Mouse (Mus musculus) kidney, adult 2 months (tissue): ENCODE data around the gene Zkscan16. TPM values are rescaled to one million over a fixed set of nuclear protein-coding genes. Genes with fewer than 3 reads are reported as not detected.
A peak's percentile ranks its signal among the peaks of the same experiment; 100 is the strongest.

Source experiments
- DNase-seq: peaks from one replicate; pipeline ENCODE4 v3.0.0; 2021
- H3K27ac ChIP-seq: fragments of 200-500 bp; 2 replicates; pipeline ENCODE4 v1.5.1; 2012; ENCODE audit warnings: low read depth, low read length, control low read depth, inconsistent platforms; ENCODE audit not compliant: insufficient read depth
- H3K27me3 ChIP-seq: fragments of 200-500 bp; replicated peaks from 2 replicates; pipeline ENCODE4 v1.6.1; 2012; ENCODE audit warnings: mild to moderate bottlenecking, moderate library complexity, low read length, inconsistent platforms; ENCODE audit not compliant: control insufficient read depth, insufficient read depth
- H3K36me3 ChIP-seq: fragments of 200-500 bp; 2 replicates; pipeline ENCODE4 v1.6.1; 2012; ENCODE audit warnings: mild to moderate bottlenecking, moderate library complexity, low read length, inconsistent platforms; ENCODE audit not compliant: control insufficient read depth, insufficient read depth
- H3K4me1 ChIP-seq: fragments of 200-500 bp; 2 replicates; pipeline ENCODE4 v1.6.1; 2011; ENCODE audit warnings: low read length; ENCODE audit not compliant: control insufficient read depth, insufficient read depth
- H3K4me3 ChIP-seq: fragments of 200-500 bp; 2 replicates; pipeline ENCODE4 v1.5.1; 2011; ENCODE audit warnings: mild to moderate bottlenecking, low read depth, low read length, control low read depth; ENCODE audit not compliant: insufficient read depth
- CTCF ChIP-seq: fragments of 200-500 bp; conservative IDR thresholded peaks from 2 replicates; pipeline ENCODE4 v1.5.1; 2011; ENCODE audit warnings: low read depth, mild to moderate bottlenecking, control low read depth, low read length, moderate library complexity, mixed read lengths; ENCODE audit not compliant: insufficient read depth, insufficient read length
- POLR2A ChIP-seq: fragments of 200-500 bp; IDR thresholded peaks from one replicate; pipeline ENCODE4 v1.6.1; 2011; ENCODE audit warnings: low read depth, low read length, control low read depth
- WGBS: fragments of 180-500 bp; shearing (Covaris S2); methylation state at CpG from one replicate; pipeline ENCODE4 v1.1.7; 2018; 5-methylcytosine and 5-hydroxymethylcytosine counted together
- polyA plus RNA-seq: library from polyadenylated mRNA; depleted of rRNA; stranded (reverse); fragments of >200 nt; gene quantifications from 2 replicates; pipeline ENCODE4 v1.2.3, GENCODE M21; 2012

Gene Zkscan16
- polyA plus RNA-seq, 1 experiment, result 0.11 TPM

GRCm38 (mm10) chr4:58925664-58926063, 17.8 kb upstream of the Zkscan16 start:
- no peak overlapping the region for H3K27ac ChIP-seq
- TF ChIP-seq CTCF (no peak), POLR2A (no peak)
- WGBS, result 46% methylated on average over 5 of the region's 5 CpGs

GRCm38 (mm10) chr4:58926120-58926519, 17.3 kb upstream of the Zkscan16 start:
- whole genome bisulfite sequencing, result 31% methylated on average over 2 of the region's 2 CpGs
- H3K27me3 ChIP-seq, result no peaks in the 10 kb centered on the region
- no peaks in the 10 kb centered on the region for H3K36me3 ChIP-seq
- H3K27ac ChIP-seq, result no peak overlapping the region
- H3K4me3 ChIP-seq, result no peak overlapping the region
- no peak for DNase-seq
- TF ChIP-seq CTCF (no peak), POLR2A (no peak)
- no peaks in the 10 kb centered on the region for H3K4me1 ChIP-seq

More at GRCm38 (mm10) chr4:58925664-58926063, 17.8 kb upstream of the Zkscan16 start:
- Histone ChIP-seq H3K36me3 (no peaks in the 10 kb centered on the region), H3K4me1 (no peaks in the 10 kb centered on the region), H3K4me3 (no peak overlapping the region), H3K27me3 (no peaks in the 10 kb centered on the region)
- DNase-seq, result no peak

GRCm38 (mm10) chr4:58927661-58928060, 15.8 kb upstream of the Zkscan16 start:
- Histone ChIP-seq H3K27ac (no peak overlapping the region), H3K27me3 (no peaks in the 10 kb centered on the region), H3K4me1 (no peaks in the 10 kb centered on the region), H3K4me3 (no peak overlapping the region), H3K36me3 (no peaks in the 10 kb centered on the region)
- TF ChIP-seq CTCF (peak; percentile 41), POLR2A (no peak)
- 75% methylated on average over 3 of the region's 3 CpGs for WGBS
- DNase-seq, result no peak

- no peak for DNase-seq
- 75% methylated on average over 6 of the region's 6 CpGs for WGBS
- no peaks in the 10 kb centered on the region for H3K36me3 ChIP-seq
- no peaks in the 10 kb centered on the region for H3K4me1 ChIP-seq
- H3K27me3 ChIP-seq, result no peaks in the 10 kb centered on the region
- H3K4me3 ChIP-seq, result no peak overlapping the region
- no peak for TF ChIP-seq POLR2A
- TF ChIP-seq CTCF, result no peak
- H3K27ac ChIP-seq, result no peak overlapping the region
Observed at GRCm38 (mm10) chr4:58932541-58932940, 10.9 kb upstream of the Zkscan16 start.

GRCm38 (mm10) chr4:58934308-58934707, 9.1 kb upstream of the Zkscan16 start:
- H3K27me3 ChIP-seq, result no peaks in the 10 kb centered on the region
- no peak overlapping the region for H3K27ac ChIP-seq
- no peak overlapping the region for H3K4me3 ChIP-seq
- no peak for DNase-seq
- WGBS, result 85% methylated on average over 4 of the region's 4 CpGs
- no peak for TF ChIP-seq POLR2A
- no peak for TF ChIP-seq CTCF
- no peaks in the 10 kb centered on the region for H3K36me3 ChIP-seq
- H3K4me1 ChIP-seq, result no peaks in the 10 kb centered on the region

GRCm38 (mm10) chr4:58934746-58935476, 8.5 kb upstream of the Zkscan16 start:
- Histone ChIP-seq H3K36me3 (no peaks in the 10 kb centered on the region), H3K4me1 (no peaks in the 10 kb centered on the region), H3K27ac (no peak overlapping the region), H3K27me3 (no peaks in the 10 kb centered on the region), H3K4me3 (no peak overlapping the region)
- no peak for TF ChIP-seq POLR2A
- peak; percentile 48 for TF ChIP-seq CTCF
- DNase-seq, result peak; percentile 43
- WGBS, result 28% methylated on average over 15 of the region's 15 CpGs

GRCm38 (mm10) chr4:58935846-58936245, 7.6 kb upstream of the Zkscan16 start:
- 57% methylated on average over 3 of the region's 3 CpGs for WGBS
- Histone ChIP-seq H3K27ac (no peak overlapping the region), H3K4me1 (no peaks in the 10 kb centered on the region), H3K4me3 (no peak overlapping the region), H3K36me3 (no peaks in the 10 kb centered on the region), H3K27me3 (no peaks in the 10 kb centered on the region)
- DNase-seq, result no peak
- no peak for TF ChIP-seq CTCF
- TF ChIP-seq POLR2A, result no peak
